Mouse (Mus musculus): ENCODE measurements around the gene Nos3. TPM values are rescaled to one million over a fixed set of nuclear protein-coding genes. Genes with fewer than 3 reads are reported as not detected.

Nos3 gene
- total and polyA plus RNA-seq, 3 experiments: 0.30 to 0.36 (median 0.31) TPM

DNA sequence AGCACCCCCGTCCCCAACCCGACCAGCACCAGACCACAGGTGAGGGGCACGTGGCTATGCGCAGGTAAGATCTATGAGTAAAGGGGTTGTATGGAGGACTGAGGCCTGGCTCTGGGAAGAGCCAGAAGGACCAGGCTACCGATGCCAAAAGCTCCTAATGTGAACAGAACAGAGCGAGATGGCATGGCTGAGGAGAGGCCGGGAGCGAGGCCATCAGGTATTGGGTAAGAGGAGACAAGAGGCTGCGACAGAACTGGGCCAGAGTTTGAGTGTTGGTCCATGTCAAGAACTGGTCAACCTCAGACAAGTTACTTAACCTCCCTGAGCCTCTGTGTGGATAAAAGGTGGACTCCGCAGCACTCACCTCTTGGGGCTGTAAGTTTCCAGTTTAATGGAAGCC is 353 bp downstream of the Nos3 start:
- peaks cover 79% of the 10 kb centered on the region for H3K27me3 ChIP-seq (replicated peaks)

DNA sequence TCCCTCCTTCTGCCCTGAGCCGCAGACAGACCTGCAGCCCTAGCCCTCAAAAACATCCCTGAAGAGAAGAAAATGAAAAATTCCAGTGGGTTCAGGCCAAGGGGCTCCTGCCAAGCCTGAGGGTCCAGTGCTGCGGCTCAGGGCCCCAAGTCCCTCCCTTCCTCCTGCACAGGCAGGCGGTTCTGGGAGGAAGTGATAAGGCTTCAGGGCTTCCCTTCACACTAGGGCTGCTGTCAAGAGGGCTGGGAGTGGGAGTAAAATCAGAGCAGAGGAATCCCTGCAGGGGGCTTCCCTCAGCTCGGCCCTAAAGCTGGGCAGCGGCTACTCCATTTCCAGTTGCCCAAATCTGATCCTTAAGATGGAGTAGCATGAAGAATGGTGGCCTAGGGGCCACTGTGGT is 918 bp downstream of the Nos3 start:
- in situ Hi-C loops (cut with MboI; ENCODE audit: low pct_ligation_motif_present, low pct_unique_long_range_greater_than_20kb, low sequenced_read_pairs) (loop anchor here (10.0 kb wide), 1 partner anchor 101 kb away; no protein-coding TSS in a partner anchor), dilution Hi-C loops (cut with MboI; ENCODE audit: extremely low pct_ligation_motif_present, extremely low pct_unique_long_range_greater_than_20kb, low sequenced_read_pairs) (no loop called here)
- no peak for DNase-seq (ENCODE audit: extremely low read depth)
- no peak overlapping the region for H3K4me2 ChIP-seq (ENCODE audit: insufficient read depth, low read depth, poor library complexity, severe bottlenecking)
- H3K4me3 ChIP-seq (replicated peaks in 1 of 3; ENCODE audit: low read depth in 2 of 3, low read length in 2 of 3, poor library complexity in 1 of 3): no peak overlapping the region
- TF ChIP-seq TCF12 (IDR thresholded peaks at IDR 0.05; ENCODE audit: low read depth, low read length): no peak
- no peak for TF ChIP-seq ELF1 (IDR thresholded peaks at IDR 0.05; ENCODE audit: low read depth, low read length)
- no peak for TF ChIP-seq MEF2A (IDR thresholded peaks at IDR 0.05; ENCODE audit: borderline replicate concordance, low read depth, low read length)
- no peak for TF ChIP-seq E2F4 (IDR thresholded peaks at IDR 0.05; ENCODE audit: insufficient replicate concordance, low read depth, low read length)
- no peak for TF ChIP-seq MAFK (IDR thresholded peaks at IDR 0.05; ENCODE audit: insufficient replicate concordance, low read length)
- TF ChIP-seq POLR2A (IDR thresholded peaks at IDR 0.05; ENCODE audit: low read depth, low read length): no peak
- no peak for TF ChIP-seq MYC (IDR thresholded peaks at IDR 0.05; ENCODE audit: low read depth, low read length)
- no peak for TF ChIP-seq GABPA (IDR thresholded peaks at IDR 0.05; ENCODE audit: insufficient replicate concordance, low read depth, low read length)
- no peak for TF ChIP-seq ZNF384 (IDR thresholded peaks at IDR 0.05; ENCODE audit: low read depth, low read length)
- TF ChIP-seq RCOR1 (conservative IDR thresholded peaks at IDR 0.05; ENCODE audit: low read depth, low read length): no peak
- H3K9ac ChIP-seq (ENCODE audit: insufficient read depth, low read depth): no peak overlapping the region
- H3K9me3 ChIP-seq (replicated peaks; ENCODE audit: low read length): peaks cover 5% of the 10 kb centered on the region
- no peak overlapping the region for H3K27ac ChIP-seq (ENCODE audit: insufficient read depth, low read depth)
- H3K27me3 ChIP-seq (replicated peaks): peaks cover 80% of the 10 kb centered on the region
- peaks cover 0 to 9% of the 10 kb centered on the region in 2 experiments; a peak in 2 of 4 replicates for H3K4me1 ChIP-seq (ENCODE audit: control insufficient read depth in 1 of 2, insufficient read depth in 2 of 2)
- no peaks in the 10 kb centered on the region for H3K79me2 ChIP-seq (replicated peaks; ENCODE audit: control insufficient read depth, extremely low read depth, insufficient read depth, poor library complexity, severe bottlenecking)
- no peaks in the 10 kb centered on the region for H3K36me3 ChIP-seq (replicated peaks in 1 of 2; ENCODE audit: control insufficient read depth in 1 of 2, insufficient read depth in 1 of 2, low read length in 1 of 2)

More for the DNA sequence above, 353 bp downstream of the Nos3 start:
- DNase-seq (ENCODE audit: extremely low read depth): no peak
- no peak for TF ChIP-seq TBP (conservative IDR thresholded peaks at IDR 0.05; ENCODE audit: low read depth, low read length)
- TF ChIP-seq ZMIZ1 (IDR thresholded peaks at IDR 0.05; ENCODE audit: low read depth, low read length): no peak
- no peak for TF ChIP-seq POLR2AphosphoS2 (IDR thresholded peaks at IDR 0.05; ENCODE audit: low read depth, low read length)
- no peak for TF ChIP-seq SIN3A (IDR thresholded peaks at IDR 0.05; ENCODE audit: low read length)
- no peak for TF ChIP-seq CHD2 (IDR thresholded peaks at IDR 0.05; ENCODE audit: low read length)
- TF ChIP-seq JUND (conservative IDR thresholded peaks at IDR 0.05; ENCODE audit: low read depth, low read length): no peak
- no peak for TF ChIP-seq SMC3 (IDR thresholded peaks at IDR 0.05; ENCODE audit: low read depth, low read length)
- in situ Hi-C loops (cut with MboI; ENCODE audit: low pct_ligation_motif_present, low pct_unique_long_range_greater_than_20kb, low sequenced_read_pairs) (loop anchor here (10.0 kb wide), 1 partner anchor 100 kb away; no protein-coding TSS in a partner anchor), dilution Hi-C loops (cut with MboI; ENCODE audit: extremely low pct_ligation_motif_present, extremely low pct_unique_long_range_greater_than_20kb, low sequenced_read_pairs) (no loop called here)
- no peak overlapping the region for H3K4me2 ChIP-seq (ENCODE audit: insufficient read depth, low read depth, poor library complexity, severe bottlenecking)
- no peaks in the 10 kb centered on the region for H3K79me2 ChIP-seq (replicated peaks; ENCODE audit: control insufficient read depth, extremely low read depth, insufficient read depth, poor library complexity, severe bottlenecking)
- H3K27ac ChIP-seq (ENCODE audit: insufficient read depth, low read depth): no peak overlapping the region
- peaks cover 0 to 10% of the 10 kb centered on the region in 2 experiments; a peak in 2 of 4 replicates for H3K4me1 ChIP-seq (ENCODE audit: control insufficient read depth in 1 of 2, insufficient read depth in 2 of 2)
- no peaks in the 10 kb centered on the region for H3K36me3 ChIP-seq (replicated peaks in 1 of 2; ENCODE audit: control insufficient read depth in 1 of 2, insufficient read depth in 1 of 2, low read length in 1 of 2)
- peaks cover 5% of the 10 kb centered on the region for H3K9me3 ChIP-seq (replicated peaks; ENCODE audit: low read length)
- H3K4me3 ChIP-seq (replicated peaks in 1 of 3; ENCODE audit: low read depth in 2 of 3, low read length in 2 of 3, poor library complexity in 1 of 3): no peak overlapping the region
- H3K9ac ChIP-seq (ENCODE audit: insufficient read depth, low read depth): no peak overlapping the region

All from CH12.LX (cell line).